Mouse (Mus musculus): ENCODE data around the gene Crb2.

Gene Crb2

DNA sequence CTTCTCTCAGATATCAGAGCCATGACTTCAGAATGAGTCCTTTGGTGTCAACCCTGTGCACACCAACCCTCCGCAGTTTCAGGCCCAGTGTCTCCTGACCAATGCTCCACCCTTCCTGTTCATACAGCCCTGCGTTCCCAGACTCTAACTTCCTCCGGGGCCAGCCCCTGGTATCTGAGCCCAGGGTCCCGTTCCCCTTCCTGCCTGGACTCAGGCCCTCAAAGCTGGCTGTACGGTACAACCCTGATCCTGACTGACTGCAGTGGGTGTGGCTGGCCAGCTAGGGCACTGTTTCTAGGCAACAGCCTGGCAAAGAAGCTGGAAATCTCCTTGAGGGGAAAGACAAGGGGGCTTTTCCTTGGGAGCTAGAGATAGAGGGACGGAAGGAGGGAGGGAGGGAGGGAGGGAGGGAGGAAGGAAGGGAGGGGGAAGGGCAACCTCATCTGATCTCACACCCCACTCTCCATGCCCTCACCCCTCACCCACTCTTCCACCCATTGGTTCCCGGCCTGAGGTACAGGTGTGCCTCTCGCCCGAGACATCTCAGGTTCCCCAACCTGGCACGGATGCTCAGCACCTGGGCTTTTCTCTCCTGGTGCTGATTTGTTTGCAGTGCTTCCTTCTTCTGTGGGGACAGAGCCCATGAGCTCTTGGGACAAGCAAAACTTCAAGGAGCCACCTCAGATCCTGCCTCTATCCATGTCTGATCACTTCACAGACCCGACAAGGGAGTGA lies 9.9 kb upstream of the Crb2 start:
- ATAC-seq (ENCODE audit: low TSS enrichment): no peak

DNA sequence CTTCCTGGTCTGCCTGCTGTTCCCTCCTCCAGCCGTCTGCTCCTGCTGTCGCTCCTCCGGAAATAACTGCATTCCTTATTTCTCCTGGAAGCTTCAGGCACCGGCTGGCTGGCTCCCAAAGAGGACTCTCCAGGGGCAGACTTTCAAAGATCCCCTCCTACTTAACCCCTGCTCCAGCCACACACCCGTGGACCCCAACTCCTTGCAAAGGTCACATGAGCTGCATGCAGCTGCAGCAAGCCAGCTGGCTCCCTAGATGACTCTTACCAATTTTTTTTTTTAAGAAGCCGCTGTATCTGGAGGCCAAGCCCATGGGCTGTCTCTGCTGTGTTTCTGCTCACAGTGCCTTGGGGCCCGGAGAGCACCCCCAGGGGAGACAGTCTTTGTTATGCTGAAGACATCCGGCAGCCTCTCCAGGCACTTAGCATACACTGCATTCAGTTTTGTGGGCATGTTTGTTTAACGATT lies 8.9 kb upstream of the Crb2 start:
- ATAC-seq (ENCODE audit: low TSS enrichment): peak; percentile 28; the same call in 1 of the 2 replicates

DNA sequence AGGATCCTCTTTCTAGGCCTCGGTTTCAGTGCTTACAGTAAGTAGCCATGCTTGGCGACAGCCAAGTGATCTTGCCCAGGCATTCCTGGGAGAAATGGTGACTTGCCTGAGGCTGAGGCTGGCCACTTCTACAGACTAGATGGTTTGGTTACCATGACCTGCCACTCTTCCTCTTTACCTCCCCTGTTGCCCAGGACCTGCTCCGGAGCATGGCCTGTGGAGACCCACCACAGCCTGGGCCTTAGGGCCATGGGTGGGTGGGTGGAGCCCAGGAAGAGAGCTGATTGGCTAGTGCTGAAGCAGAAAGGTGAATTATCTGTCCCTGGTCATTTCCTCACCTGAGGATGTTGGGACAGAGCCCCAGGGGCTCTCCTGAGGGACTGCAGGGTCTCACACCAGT lies 8.3 kb upstream of the Crb2 start:
- no peak for ATAC-seq (ENCODE audit: low TSS enrichment)

DNA sequence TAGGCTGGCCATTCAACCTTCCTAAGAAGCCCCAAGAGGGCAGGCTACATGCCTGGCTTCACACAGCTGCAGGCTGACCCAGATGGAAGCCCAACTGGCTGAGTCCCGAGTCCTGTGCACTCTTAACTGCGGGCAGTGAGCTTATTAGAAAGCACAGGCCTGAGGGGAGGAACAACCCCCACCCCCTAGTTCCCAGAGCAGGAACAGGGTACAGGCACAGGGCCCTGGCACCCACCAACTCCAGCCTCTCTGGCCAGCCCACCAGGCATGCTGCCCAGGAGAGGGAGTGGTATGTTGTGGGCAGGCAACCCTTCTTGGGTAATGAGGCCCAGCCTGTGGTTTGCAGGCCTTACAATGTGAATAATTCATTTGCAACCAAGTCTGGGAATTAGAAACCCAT lies 7.1 kb upstream of the Crb2 start:
- peak; percentile 3; the same call in 1 of the 2 replicates for ATAC-seq (ENCODE audit: low TSS enrichment)

DNA sequence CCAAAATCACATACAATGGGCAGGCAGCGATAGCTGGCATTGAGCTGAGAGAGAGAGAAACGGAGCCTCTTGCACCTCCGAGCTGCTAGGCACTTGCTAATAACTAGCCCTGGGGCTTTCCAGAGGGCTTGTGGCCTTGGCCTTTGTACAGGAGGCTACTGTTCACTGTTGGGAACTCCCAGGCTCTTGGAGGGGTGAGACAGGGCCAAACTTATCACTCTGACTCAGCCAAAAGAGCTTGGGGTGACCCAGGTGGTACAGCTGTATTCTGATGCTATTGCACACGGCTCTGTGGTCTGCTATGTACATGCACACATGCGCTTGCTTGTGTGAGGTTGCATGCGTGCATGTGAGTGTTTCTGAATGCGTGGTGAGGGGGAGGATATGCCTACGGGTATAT lies 6.3 kb upstream of the Crb2 start:
- no peak for ATAC-seq (ENCODE audit: low TSS enrichment)

DNA sequence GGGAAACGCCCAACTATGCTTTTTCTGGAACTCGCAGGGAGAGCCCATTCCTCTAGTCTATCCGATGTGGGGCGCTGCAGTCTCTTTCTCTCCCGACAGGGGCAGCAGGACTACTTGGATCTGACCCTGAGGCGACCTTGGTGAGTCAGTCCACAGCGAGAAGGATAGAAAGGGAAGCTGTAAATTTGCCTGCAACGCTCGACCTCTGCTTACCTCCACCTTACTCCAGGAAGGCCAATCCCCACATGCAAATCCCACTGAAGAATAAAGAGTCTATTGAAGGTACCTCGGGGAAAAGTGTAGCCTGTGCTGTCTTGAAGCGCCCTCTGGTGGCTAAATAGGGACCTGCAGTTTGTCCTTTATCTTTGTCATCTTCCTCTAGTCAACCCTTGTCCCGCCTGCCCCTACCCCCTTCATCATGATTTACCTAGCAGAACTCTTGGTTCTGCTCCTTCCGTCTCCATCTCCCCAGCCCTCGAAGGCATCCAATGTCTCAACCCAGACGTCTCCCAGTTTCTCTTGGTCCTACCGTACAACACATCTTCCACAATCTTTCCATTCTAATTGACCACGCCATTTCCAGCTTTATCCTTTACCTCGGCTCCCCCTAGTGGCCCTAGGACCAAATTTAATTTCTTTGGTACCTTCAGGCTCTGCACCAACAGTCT lies 4.3 kb upstream of the Crb2 start:
- ATAC-seq (ENCODE audit: low TSS enrichment): peak; percentile 56

DNA sequence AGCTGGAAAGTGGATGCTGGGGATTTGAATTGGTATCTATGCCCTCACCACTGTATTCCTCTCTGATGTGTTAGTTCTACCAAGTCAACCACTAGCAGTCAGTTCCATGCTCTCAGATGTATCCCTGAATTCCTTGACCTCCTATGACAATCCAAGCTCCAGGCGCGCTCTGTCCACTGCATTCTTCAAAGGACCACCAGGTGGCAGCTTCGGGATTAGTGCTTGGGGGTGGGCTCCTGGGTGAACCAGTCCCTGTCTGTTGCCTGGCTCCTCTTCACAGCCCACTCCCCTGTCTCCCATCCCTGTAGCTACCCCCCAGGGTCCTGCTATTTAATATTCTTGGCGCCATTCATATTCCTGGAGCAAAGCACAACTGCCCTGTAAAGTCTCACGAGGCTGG lies 1.5 kb upstream of the Crb2 start:
- ATAC-seq (ENCODE audit: low TSS enrichment): no peak

DNA sequence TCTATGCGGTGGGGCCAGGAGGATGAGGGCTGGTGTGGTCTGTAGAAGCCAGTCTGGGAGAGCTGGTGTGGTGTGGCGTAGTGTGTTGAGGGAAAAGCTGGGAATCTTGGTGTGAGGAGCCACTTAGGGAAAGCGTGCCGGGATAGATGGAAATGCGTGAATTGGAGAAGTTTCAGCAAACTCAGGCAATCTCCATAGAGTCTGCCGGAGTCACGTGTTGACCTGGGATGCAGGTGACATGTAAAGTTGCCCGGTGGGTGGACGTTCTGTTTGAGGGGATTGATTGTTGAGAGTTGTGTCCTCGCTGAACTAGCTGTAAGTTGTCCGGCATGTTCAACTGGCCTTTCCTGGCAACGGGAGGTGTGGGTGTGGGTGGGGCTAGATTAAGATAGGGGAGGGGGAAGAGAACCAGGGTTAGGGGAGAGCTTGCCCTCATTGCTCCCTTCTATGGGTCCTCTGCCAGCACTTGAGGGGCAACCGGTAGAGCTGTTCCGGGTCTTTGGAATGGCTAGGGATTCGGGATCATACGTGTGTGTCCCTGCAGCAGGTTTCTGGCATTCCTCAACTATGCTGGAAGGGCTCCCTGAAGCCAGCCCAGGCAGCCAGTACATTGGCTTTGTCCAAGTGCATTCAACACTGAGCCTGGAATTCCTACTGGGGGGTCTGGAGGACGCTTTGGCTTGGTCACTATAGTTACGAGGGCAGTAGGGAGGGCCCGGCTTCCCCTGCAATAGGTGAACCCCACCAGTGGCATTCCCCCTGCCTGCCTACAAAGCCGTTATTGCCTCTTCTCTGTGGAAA lies 762 bp downstream of the Crb2 start:
- no peak for ATAC-seq (ENCODE audit: low TSS enrichment)

DNA sequence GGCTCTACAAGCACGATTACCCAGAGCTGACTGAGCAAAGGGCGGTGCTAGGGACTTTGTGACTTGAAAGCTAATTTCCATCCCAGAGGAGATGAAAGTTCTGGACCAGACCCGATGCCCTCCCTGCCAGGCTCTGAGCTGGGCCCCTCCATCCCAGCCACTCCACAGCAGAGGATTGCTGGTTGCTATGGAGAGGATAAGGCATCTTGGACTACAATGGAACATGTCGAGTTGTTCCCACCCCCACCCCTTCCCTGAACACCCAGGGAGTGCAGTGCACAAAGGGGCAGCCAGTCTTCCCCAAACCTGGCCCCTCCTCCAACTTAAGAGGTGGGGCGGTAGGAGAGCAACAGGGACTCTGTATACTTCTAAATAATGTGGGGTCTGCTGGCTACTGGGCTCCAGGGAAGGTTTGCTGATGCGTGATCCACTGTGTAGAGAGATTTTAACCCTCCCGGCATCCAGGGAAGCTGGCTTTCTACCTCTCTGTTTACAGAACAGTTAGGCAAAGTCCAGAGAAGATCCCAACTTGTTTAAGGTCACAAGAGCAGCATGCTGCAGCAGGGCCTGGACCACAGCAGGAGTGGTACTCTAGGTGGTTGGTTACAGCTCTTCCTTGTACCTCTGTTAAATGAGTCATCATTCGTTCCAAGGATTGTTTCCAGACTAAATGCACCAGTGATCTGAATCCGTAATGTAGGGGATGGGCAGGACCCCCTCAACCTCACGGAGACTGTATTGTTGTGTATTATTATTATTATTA lies 2.1 kb downstream of the Crb2 start:
- ATAC-seq (ENCODE audit: low TSS enrichment): no peak

DNA sequence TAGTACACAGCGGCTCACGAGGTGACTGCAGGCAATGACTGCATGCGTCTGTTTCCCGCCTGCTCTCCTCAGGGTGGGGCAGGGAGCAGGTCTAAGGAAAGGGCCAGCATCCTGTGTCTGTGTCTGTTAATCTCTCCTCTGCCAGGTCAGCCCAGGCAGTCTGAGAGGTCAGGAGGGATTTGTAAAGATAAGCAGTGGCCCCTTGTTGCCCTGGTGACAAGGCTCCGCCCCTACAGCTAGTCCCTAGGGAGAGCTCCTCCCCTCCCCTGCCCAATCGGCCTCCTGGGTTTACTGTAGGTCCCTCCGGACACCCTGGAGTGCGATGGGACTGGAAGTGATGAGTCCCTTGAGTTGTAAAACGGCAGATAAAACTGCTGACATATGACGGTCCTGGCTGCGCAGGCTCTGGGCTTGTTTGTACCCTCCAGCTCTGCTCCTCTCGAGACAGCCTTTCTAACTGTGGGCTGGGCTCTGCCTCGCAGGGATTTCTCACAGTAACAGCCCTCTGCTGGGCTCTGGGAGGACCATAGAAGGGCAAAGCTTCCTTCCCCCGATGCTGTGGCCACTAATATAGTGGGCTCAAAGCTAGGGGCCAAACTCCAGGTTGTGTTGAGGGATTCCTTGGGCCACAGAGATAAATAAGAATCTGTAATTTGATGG lies 4.4 kb downstream of the Crb2 start:
- ATAC-seq (ENCODE audit: low TSS enrichment): 0 out of 2 replicates have a peak, but pooled peaks have one; percentile 35

DNA sequence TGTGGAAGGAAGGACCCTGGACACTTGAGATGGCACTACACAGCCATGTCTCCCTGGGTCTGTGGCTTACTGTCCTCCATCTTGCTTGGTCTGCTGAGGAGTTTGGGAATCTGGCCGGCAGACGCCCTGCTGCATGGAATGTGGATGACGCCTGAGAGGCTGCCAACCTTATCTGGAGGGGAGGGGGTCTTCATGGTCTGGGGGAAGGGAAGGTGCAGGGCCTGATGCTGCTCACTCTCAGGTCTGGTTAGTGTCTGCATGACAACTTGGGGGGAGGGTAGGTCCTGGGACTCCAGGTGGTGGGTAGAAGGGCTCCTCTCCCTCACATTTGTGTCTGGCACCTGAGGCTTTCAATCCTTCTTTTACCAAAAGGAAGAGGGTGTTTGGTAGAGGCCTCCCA lies 5.4 kb downstream of the Crb2 start:
- no peak for ATAC-seq (ENCODE audit: low TSS enrichment)

DNA sequence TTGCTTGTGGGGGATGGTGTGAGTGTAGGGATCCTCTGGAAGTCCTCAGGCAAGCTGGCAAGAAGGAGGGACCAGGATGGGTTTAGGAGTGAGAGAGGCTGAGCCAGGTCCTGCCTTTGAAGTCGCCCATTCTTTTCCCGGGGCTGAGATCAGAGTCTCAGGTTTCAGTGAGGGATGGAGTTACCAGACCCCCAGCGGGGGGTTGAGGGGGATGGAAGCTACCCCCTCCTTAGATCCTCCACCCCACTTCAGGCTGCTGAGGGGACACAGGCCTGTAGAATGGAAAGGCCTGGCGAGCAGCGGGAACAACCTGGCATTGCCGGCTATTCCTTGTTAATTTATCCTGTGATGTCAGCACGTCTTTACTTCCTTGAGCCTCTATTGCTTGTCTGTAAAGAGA lies 6.0 kb downstream of the Crb2 start:
- no peak for ATAC-seq (ENCODE audit: low TSS enrichment)

DNA sequence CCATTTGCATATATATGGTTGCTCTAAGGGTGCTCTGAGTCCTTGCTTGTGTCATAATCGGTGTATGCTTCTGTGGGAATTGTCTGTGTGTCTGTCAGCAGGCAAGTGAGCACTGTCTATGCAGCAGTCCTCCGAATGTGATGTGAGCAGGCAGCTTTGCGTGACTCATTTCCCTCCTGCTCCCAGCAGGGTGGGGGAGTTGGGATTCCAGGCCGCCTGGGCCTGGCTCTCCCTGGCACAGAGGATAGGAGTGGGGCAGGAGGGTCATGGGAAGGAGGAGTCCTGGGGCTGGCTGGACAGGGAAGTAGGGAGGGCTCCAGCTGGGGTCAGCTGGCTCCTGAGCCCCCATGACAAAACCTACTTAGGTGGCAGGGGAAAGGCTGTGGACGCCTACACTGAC lies 8.4 kb downstream of the Crb2 start:
- peak; percentile 81 for ATAC-seq (ENCODE audit: low TSS enrichment)

DNA sequence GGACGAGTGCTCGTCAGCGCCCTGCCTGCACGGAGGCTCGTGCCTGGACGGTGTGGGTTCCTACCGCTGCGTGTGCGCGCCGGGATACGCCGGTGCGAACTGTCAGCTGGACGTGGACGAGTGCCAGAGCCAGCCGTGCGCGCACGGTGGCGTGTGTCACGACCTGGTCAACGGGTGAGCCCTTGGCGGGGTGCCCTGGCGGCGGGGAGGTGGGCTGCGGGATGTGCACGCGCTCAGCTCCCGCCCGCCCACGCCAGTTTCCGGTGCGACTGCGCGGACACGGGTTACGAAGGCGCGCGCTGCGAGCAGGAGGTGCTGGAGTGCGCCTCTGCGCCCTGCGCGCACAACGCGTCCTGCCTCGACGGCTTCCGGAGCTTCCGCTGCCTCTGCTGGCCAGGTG lies 10.4 kb downstream of the Crb2 start:
- no peak for ATAC-seq (ENCODE audit: low TSS enrichment)

DNA sequence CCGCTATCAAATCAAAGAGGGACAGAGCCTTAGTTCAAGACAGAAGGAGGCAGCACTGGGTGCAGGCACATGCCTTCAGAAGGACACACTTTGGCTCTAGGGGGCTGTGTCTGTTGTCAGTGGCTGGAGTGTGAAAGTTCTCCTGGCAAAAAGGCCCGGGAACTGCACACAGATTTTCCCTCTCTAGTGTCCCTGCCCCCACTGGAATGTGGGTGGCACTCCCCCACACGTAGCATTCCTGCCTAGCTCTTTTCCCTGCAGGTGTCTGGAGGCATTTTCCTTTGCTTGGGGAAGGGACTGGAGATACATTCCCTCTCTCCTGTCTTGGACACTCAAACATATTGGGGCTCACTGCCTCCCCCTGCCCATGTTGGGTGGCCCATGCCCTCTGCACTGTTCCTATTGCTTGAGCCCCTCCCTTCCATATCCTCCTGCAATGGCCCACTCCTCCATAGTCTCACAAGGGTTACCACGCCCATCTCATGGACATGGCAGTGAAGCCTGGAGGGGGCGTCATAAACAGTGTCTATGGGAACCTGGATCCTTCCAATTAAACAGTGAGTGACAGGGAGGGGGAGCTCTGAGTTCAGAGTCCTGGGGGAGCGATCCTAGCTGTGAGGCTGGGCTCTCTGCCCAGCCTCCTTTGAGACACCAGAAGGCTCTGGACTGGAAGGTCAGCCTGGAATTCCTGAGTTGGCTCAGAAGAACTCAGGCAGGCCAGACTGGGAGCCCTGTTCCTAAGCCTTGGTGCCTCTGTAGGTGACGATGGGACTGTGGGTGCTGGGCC lies 12.3 kb downstream of the Crb2 start:
- 0 out of 2 replicates have a peak, but pooled peaks have one; percentile 1 for ATAC-seq (ENCODE audit: low TSS enrichment)

DNA sequence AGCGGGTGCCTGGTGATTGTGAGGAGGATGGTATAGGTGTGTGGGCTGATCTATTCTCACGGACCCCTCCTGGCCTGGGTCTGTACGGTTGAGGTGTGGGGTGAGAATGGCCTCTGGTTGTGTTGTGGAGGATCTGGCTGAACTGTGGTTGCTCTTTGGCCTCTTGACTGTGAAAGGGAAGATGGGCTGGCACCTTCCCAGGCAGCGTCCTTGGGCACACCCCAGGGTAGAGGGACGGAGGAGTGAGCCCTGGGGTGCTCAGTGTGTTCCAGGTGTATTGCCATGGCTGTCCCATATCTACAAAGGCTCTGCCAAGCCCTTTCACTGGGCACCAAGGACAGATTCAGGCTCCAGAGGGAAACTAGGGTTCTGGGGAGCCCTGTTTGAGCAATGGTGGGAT lies 13.0 kb downstream of the Crb2 start:
- no peak for ATAC-seq (ENCODE audit: low TSS enrichment)

DNA sequence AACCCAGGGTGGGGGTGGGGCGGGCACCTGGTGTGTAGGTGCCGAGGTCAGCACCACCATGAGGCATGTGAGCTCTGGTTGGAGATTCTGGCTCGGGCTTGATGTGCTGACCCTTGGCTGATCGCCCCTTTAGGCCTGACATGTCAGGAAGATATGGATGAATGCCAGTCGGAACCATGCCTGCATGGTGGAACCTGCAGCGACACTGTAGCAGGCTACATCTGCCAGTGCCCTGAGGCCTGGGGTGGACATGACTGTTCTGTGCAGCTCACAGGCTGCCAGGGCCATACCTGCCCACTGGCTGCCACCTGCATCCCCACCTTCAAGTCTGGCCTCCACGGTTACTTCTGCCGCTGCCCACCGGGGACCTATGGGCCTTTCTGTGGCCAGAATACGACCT lies 13.9 kb downstream of the Crb2 start:
- no peak for ATAC-seq (ENCODE audit: low TSS enrichment)

DNA sequence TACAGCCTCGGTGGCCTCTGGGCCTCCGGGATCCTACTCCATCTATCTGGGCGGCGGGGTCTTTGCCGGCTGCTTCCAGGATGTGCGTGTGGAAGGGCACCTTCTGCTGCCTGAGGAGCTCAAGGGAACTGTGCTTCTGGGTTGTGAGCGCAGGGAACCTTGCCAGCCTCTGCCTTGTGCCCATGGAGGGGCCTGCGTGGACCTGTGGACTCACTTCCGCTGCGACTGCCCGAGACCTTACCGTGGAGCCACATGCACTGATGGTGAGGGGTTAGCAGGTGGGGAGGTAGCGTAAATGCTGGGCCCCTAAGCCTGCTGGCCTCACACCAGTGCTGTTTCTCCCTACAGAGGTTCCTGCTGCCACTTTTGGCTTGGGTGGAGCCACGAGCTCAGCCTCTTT lies 14.7 kb downstream of the Crb2 start:
- ATAC-seq (ENCODE audit: low TSS enrichment): no peak

DNA sequence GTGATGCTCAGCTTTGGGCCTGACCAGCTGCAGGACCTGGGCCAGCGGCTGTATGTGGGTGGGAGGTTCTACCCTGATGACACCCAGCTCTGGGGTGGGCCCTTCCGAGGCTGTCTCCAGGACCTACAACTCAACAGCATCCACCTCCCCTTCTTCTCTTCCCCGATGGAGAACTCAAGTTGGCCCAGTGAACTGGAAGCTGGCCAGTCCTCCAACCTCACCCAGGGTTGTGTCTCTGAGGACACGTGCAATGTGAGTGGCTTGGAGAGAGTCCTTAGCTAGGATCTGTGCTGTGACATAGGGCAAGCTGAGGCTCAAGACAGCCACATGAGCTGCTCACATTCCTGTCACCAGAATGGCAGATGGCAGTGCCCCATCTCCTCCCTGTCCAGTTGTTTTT lies 15.3 kb downstream of the Crb2 start:
- ATAC-seq (ENCODE audit: low TSS enrichment): no peak

DNA sequence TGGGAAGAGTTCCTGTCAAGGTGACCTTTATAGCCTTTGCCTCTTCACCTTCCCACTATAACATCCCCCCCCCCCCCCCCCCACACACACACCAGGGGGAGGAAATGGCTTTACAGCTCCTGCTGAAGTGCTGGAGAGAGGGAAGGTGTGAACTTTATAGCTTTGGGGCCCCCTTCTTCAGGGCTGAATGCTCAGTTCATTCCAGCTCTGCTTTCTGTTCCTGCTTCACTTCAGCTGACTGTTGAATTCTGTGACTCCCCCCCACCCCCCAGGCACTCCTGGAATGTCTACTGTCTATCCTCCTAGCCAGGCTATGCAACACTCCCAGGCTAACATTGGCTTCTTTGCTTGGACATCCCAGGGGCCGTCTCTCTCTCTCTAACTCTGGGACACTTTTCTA lies 20.0 kb downstream of the Crb2 start:
- ATAC-seq (ENCODE audit: low TSS enrichment): no peak

DNA sequence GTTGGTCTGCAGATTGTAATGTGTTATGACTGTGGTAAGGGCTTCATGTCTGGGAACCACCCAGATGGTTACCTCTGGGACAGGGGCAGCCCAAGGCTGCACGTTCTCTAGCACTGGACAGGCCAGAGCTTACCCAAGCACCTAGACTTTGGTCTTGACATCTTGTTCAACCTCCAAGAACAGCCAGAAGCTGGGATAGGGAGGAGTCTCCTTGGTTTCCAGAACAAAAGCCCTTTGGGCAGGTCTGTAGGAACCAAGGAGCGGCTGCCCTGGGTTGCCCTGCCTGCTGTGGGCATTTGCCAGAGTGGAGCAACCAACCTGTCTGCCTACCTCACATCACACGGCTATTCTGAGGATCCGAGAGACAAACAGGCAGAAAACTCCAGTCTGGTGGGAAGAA lies 21.0 kb downstream of the Crb2 start:
- no peak for ATAC-seq (ENCODE audit: low TSS enrichment)

All from frontal cortex, adult (tissue).